Mouse (Mus musculus) urinary bladder, adult 2 months (tissue): Measurements from ENCODE around the gene D10Jhu81e. TPM values are rescaled to one million over a fixed set of nuclear protein-coding genes. Genes with fewer than 3 reads are reported as not detected.
"Not testable (repeated sequence)": the region's sequence is repeated elsewhere in the genome, so short reads cannot be mapped to it uniquely, and the experiment has no call there.

Source experiments
- DNase-seq: peaks from one replicate; pipeline ENCODE4 v3.0.0; 2022; ENCODE audit warnings: low spot score
- polyA plus RNA-seq: library from polyadenylated mRNA; depleted of rRNA; stranded (reverse); fragments of >200 nt; gene quantifications from 2 replicates; pipeline ENCODE4 v1.2.3, GENCODE M21; 2012; rRNA removed

The D10Jhu81e gene
- polyA plus RNA-seq, 1 experiment: 90.3 TPM

GRCm38 (mm10) chr10:78129998-78130397, 39.6 kb downstream of the D10Jhu81e start:
- DNase-seq: no peak

GRCm38 (mm10) chr10:78129423-78129822, 40.2 kb downstream of the D10Jhu81e start:
- DNase-seq: no peak

- no peak for DNase-seq
Measured at GRCm38 (mm10) chr10:78128647-78129046, 40.9 kb downstream of the D10Jhu81e start.

- no peak for DNase-seq
Measured at GRCm38 (mm10) chr10:78127931-78128330, 41.7 kb downstream of the D10Jhu81e start.

- no peak for DNase-seq
Measured at GRCm38 (mm10) chr10:78127046-78127870, 42.3 kb downstream of the D10Jhu81e start.

GRCm38 (mm10) chr10:78126311-78126710, 43.3 kb downstream of the D10Jhu81e start:
- DNase-seq: no peak

GRCm38 (mm10) chr10:78125061-78125460, 44.5 kb downstream of the D10Jhu81e start:
- DNase-seq: not testable (repeated sequence)

GRCm38 (mm10) chr10:78124137-78124536, 45.4 kb downstream of the D10Jhu81e start:
- DNase-seq: not testable (repeated sequence)

GRCm38 (mm10) chr10:78119422-78119821, 50.2 kb downstream of the D10Jhu81e start:
- DNase-seq: no peak

GRCm38 (mm10) chr10:78115153-78115552, 54.4 kb downstream of the D10Jhu81e start:
- DNase-seq: no peak

- DNase-seq: no peak
Measured at GRCm38 (mm10) chr10:78114521-78115092, 55.0 kb downstream of the D10Jhu81e start.

Other genes with a start within 250 kb of the D10Jhu81e start
- 0.90 and 1.5 TPM in 2 replicates for gene Trpm2, start 199.2 kb downstream of the D10Jhu81e start, polyA plus RNA-seq
- gene 1810043G02Rik, start 191.3 kb downstream of the D10Jhu81e start, polyA plus RNA-seq: 26.9 and 27.3 TPM in 2 replicates
- 53.7 and 55.3 TPM in 2 replicates for gene Pfkl, start 159.7 kb downstream of the D10Jhu81e start, polyA plus RNA-seq
- 43.8 and 60.7 TPM in 2 replicates for gene Dnmt3l, start 127.8 kb downstream of the D10Jhu81e start, polyA plus RNA-seq
- 1.0 and 1.7 TPM in 2 replicates for gene Aire, start 126.2 kb downstream of the D10Jhu81e start, polyA plus RNA-seq
- 42.6 and 42.8 TPM in 2 replicates for gene Icosl, start 100.5 kb downstream of the D10Jhu81e start, polyA plus RNA-seq
- gene Pwp2, start 15.4 kb upstream of the D10Jhu81e start, polyA plus RNA-seq: 9.1 and 9.3 TPM in 2 replicates
- gene Trappc10, start 74.9 kb upstream of the D10Jhu81e start, polyA plus RNA-seq: 38.1 and 41.0 TPM in 2 replicates
- gene Agpat3, start 182.7 kb upstream of the D10Jhu81e start, polyA plus RNA-seq: 75.1 and 81.3 TPM in 2 replicates
- 149 and 195 TPM in 2 replicates for gene Rrp1, start 243.3 kb upstream of the D10Jhu81e start, polyA plus RNA-seq